Mouse (Mus musculus) kidney, postnatal 4 days (tissue): ENCODE measurements at regions not wholly inside any gene's neighbourhood (a gene's known extent, or its start where the extent isn't known, plus 50 kb on each side); places are given as distances from the start of the nearest gene placed in this dataset.

Experiments
- DNase-seq, 2 experiments: peaks; one replicate each; pipeline ENCODE4 v3.0.0; 2021; ENCODE audit warnings: mixed read lengths in 2 of 2

DNA sequence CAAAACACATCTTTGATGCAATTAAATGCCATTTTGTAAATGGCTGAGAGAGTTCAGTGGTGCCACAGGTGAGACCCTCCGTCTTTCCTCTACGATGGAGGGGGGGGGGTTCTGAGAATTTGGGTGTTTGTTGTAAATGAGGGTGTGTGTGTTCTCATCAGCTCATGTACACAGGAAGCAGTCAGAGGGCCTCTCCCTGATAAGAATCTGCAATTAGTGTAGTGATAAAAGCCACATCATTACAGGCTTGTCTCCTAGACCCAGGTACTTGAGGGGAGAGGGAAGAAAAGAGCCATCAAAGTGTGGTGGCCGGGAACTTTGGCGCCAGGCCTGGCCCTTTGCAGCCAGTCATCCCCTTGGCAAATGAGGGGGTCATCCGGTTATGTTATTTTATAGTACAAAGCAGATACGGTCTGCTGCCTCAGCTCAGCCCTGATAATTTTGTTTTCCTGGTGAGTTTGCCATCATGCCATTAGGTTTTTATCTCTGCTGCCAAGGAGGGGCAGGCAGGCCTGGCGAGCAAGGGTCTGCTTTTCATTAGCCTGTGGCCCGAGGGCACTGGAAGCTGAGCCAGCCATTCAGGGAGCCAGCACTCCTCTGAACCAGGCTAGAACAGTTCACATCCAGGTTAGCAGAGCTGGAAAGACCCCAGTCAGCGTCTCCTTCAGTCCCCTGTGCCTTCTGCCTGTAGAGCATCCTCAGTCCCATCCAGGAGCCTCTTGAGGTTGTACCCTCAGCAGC is 59.7 kb downstream of the H2al1j start:
- DNase-seq: no peak

DNA sequence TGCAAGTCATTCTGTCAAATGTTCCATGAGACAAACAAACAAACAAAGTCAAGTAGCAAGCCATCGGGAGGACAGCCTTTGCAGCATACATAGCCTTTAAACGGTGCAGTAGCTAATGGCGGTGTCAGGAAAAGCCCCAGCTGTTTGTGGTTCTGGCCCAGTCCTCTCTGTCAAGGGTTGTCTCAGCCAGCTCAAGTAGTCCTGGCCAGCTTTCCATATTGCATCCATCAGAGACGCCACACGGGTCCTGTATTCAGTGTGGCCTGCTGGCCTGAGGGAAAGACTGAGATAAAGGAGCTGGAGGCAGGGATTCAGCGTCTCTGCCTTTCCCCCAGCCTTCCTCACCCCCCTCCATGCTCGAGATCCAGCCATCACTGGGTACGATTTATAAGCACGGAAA is 61.2 kb downstream of the H2al1j start:
- DNase-seq: peak; percentile 52 to 53

DNA sequence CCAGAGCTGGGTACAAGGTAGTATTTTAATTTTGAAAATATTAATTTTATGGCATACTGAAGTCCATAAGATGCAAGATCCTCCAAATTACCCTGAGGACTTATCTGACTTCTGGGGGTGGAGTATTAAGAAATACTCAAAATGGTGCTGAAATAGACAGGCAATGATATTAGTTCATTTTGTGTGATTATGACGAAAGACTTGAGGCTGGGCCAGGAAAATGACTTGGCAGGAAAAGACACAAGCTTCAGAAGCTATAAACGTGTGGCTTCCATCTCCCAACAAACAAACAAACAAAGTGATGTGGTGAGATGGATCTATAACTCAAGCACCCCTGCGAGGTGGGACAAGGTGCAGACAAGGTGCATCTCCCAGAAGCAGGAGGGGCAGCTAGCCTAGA is 72.8 kb downstream of the H2al1j start:
- DNase-seq: no peak

DNA sequence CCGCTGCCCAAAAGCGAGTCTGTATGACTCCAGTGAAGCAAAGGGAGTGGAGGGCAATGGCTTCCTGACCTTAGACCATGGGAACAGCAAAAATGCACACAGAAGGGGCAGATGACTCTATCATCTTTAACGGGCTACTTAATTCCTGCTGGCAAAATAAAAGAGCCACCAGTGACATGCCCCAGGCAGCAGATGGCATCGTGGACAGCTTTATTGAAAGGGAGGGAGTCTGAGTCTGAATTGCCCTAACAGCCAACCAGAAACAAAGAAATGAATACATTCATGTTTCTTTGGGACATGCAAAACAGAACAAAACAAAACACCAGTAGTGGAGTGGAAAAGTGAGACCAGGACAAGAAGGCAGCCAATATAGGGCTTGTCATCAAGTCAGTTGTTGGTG is 76.7 kb downstream of the H2al1j start:
- DNase-seq: no peak

DNA sequence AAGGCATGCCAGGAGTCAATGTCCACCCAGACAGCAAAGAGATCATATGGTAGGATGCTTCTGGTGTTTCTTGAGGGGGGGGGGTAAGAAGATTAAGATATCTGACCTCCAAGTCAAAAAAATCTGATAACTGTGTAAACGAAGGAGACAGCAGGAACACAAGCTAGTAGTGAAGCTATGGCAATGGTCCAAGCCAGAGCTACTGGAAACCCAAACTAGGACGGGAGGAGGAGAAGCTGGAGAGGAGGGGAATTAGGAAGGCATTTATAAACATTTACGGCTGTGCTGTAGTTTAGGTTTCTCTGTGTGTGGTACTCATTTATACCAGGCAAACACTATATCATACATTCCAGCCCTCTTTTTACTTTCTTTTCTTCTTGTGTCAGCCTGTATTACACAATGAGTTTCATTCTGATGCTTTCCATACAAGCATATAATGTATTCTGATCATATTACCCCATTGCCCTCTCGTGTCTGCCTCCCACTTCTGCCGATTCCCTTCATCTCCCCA is 84.7 kb downstream of the H2al1j start:
- no peak for DNase-seq

DNA sequence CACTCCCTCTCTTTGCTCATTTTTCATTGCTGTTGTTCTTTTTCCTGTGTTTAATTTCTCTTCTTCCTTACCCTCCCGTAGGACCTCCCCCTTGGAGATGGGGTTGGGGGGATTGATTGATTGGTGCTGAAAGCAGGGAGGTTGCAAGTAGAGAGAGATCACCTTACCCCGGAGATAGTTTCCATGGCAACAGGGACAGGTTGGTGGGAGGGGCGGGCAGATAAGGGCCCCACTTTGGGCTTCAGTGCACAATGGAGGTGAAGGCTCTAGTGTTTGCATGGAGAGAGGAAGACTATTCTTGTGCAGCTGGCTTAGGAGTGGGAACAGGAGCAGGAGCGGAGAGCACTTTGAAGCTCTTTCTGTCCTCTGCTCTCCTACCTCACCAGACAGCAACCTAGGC is 88.0 kb downstream of the H2al1j start:
- no peak for DNase-seq

DNA sequence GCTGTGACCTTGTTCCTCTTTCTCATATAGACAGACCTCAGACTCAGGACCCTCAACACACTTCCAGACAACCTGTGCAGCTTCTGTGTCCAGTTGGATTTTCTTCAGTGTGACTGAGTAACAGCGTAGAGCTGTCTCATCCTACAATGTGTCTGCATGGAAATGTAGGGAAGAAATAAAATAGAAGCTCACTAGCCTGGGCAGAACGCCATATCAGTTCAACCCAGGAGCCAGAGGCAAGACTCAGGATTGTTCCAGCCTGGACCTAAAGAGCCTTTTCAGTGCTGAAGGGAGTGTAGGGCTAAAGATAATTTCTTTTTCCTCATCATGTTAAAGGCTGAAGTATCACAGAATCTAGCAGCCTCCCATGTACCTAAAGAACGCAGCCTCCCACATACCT is 88.9 kb downstream of the H2al1j start:
- peak in 1 of 2 experiments; percentile 35 for DNase-seq

DNA sequence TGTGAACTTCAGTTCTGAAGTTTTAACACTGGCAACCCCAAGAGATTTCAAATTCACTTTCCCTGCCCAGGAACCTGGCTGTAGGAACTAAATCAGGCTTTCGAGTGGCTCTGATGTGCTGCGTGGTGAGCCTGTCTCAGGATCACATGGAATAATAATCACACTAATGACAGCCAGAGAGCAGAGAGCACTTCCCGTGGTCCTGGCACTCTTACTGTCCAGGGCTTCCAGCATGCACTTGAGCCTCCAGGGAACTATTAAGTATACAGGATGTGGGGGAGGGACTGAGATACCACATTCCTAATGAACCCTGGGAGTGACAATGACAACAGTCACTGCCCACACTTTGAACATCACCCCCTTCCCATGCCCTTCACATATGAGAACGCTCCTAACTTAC is 90.2 kb downstream of the H2al1j start:
- peak in 1 of 2 experiments; percentile 15 for DNase-seq

DNA sequence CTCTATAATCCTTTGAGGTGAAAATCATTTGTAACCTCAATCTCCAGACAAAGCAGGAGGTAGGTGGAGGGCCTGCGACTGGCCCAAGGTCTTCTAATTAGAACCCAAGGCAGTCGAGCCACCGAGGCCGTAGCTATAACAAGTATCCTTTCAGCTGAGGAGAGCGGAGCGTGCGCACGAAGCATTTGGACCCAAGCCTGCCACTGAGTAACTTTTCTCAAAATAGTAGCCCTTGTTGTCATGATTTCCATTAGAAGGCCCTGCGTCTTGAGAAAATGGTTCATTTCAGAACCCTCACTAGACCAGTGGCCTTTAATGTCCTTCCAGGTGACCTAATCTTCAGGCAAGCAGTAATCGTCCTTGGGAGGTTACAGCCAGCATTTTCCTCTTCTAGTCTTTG is 90.6 kb downstream of the H2al1j start:
- no peak for DNase-seq

DNA sequence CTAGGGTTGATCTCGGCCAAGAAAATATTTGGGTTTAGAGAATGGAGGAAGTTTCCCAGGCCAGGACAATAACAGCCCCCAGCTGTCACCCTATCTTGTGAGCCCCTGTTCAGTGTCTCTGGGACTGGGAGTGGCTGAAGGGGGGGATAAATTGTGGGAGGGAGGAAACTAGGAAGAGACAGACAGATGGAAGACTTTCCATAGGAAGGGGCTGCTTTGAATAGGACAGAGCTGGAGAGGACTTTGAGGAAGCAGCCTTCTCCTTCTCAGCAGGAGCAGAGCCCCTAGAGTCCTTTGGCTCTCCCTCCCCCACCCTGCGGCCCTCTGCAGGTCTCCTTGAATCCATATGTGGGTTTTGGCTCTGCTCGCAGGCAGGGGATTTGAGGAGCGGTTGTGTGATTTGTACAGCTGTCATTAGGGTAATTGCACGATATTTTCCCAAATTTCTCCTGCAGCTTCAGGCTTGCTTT is 91.6 kb downstream of the H2al1j start:
- peak; percentile 41 to 43 for DNase-seq

DNA sequence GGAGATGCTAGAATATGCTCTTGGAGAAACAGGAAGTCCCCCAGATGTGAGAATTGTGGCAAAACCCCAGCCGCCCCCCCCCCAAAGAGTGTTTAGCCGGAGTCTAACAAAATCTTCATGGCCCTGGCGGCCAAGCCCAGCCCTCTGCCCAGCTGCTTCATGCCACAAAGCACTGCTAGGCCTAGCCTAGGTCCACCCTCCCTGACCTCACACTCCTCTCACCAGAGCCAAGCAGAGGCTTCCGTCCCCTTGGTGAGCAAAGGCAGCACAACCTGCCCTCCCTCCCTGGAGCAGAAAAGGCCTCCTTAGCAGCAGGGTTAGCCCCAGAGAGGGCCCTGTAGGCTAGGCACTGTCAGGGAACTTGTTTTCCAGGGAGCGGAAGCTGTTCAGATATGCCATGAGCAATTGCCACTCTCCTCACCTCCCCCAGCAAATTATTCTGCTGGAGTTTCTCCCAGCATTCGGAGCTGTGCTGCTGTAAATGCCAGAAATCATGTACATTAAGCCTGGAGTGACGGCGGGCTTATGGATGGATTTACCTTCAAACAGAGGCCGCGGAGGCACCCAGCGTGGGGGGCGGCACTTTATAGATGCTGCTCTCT is 104.9 kb downstream of the H2al1j start:
- DNase-seq: no peak

DNA sequence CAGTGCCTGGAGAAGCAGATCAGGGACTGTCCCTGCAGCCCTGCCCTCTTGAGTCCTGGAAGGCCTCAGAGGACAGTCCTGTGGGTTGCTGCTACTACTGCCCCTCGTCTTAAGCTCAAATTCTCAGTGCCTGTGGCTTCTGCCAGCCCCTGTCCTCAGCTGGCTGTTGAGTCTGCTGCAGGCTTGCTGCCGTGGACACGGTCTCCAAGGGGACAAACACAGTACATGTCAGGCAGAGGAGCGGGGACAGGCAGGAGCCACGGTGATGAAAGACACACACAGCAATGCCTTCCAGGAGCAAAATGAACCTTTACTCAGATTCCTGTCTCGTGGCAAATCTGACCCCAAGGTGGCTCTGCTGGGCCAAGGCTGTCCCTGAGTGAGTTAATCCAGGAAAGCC is 107.7 kb downstream of the H2al1j start:
- no peak for DNase-seq

DNA sequence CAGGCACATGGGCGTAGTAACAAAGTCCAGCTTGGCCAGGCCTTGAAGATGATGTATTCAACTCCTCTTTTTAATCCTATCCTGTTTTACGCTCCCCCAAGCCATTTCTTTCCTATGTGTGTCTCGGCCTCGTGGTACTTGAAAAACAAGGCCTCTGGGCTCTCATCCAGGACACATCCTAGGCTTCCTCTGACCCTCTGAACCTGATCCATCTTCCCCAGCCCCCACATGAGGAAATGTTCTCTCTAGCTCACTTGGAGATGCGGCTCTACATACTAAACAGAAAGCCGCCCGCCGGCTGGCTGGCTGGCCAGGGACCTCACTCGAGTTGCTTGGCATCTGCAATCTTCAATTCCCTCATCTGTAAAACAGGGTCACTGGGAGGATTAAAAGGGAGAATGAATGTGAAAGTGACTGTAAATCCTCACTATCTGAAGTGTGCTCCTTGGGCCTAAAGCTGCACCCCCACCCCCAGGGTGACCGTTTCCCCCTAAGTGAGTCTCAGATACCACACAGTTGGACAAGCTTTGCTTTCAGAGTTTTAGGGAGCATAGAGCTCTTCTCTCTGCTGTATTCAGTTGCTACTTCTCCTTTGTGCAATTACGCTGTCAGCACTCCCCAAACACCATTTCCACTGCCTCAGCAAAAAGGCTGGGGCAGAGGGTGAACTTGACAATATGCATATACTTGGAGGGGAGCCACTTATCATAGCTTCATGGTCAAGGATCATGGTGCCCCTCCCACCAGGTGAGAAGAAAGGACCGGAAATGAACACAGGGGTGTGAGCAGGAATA is 109.7 kb downstream of the H2al1j start:
- DNase-seq: peak; percentile 42 to 65

DNA sequence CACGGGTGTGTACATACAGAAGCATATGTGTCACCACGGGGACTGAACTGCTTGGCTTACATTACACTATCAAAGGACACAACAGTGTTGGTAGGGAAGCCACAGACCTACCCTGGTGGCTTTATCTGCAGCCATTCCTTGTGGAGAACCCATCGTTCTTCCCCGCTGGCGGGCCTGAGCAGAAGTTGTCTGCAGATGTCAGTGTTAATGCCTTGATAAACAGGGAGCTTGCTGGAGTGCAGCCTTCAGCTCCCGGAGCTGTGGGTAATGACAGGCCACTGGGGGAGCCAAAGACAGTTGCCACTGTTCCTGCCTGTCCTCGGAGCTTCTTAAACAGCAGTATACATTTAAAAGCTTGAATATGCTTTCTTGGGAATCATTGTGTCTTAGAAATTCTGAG is 115.9 kb downstream of the H2al1j start:
- peak; percentile 22 to 50 for DNase-seq

DNA sequence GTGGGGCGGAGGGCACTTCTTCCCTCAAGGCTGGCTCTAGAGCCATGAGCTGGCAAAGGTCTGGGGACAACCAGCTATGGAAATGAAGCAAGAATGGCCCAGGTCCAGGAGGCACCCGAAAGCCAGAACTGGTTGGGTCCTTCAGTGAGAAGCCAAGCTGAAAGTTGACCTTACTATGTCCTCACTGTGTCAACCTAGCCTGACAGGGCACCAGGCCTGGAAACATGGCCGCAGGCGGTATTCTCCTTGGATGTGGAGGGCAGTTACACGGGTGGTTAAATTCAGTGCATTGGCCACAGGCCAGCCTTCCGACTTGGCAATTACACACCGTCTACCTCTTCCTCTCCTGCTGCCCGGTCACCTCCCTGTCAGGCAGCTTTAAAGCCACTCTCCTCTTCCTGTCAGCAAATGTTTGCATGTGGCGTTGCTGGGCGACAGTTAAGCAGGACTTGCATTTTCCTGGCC is 116.7 kb downstream of the H2al1j start:
- DNase-seq: peak; percentile 75 to 84

DNA sequence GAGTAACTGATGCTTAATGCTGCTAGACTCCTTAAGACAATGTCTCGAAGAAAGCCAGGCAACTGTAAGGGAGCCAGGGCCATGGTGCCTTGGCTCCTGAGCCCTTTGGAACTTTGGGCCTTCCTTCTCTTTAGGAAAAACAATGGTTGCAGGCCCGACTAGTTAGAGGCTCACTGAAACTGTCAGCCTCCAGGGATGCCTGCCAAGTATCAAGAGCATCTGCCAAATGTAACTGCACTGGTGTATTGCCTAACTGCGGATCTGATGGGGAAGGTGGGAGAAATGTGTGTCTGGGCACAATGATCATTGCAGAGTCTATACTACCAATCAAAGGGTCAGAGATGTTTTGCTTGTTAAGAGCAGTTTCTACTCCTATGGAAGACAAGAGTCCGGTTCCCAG is 121.1 kb downstream of the H2al1j start:
- no peak for DNase-seq

DNA sequence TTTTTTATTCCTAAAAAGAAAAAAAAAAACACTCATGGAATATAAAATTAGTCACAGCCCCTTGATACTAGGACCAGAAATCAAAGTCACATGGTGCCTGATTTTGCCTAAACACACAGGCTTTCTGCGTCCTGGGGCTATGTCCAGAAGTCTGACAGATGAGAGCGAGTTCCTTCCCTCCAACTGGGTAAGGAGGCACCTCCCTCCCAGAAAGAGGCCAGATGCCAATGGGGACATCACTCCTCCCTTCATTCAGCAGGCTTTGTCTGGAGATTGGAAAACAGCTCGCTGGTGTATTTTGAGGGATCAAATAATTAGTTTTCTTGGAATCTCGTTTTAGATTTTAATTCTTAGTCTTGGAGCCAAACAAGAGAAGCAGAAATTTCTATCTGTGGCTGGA is 130.9 kb downstream of the H2al1j start:
- DNase-seq: no peak

DNA sequence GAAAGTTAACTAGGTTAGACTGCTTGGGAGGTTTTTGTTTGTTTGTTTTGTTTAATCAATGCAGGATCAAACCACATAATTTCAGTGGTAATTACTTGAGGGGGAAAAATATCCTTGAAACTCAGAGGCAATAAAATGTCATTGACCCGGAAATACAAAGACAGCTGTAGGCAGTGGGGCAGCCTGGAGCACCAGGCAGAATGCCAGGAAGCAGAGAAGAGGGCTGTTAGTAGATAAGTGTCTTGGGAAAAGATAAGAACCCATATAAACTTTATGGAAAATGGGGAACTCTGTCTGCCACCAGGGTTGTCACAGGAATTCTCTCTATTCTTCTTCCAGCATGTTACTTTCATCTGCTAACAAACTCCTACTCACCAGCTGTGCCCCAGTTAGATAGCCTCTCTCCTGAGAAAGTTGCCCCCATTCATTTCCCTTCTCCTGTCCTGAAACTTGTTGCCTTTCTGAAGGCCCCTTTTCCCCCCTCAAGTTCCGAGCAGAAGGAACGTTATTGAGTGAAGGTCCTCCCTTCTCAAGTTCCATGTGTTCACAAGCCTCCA is 136.4 kb downstream of the H2al1j start:
- DNase-seq: peak; percentile 12 to 24

DNA sequence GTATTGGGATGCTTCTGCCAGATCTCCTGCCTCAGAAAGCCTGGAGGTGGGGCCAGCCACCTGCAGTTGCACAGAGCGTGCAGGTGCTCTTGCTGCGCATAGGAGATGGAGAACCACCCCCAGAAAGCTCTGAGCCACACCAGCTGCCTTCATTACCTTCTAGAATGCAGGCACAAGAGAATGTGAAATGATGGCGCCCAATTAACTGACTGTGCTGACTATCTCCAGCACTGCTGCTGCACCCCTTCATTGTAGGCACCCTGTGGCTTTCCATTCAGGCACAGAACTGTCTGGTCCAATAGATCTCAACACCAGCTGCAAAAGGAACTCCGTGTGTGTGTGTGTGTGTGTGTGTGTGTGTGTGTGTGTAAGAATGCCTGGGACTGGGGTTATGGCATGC is 138.6 kb downstream of the H2al1j start:
- DNase-seq: no peak

DNA sequence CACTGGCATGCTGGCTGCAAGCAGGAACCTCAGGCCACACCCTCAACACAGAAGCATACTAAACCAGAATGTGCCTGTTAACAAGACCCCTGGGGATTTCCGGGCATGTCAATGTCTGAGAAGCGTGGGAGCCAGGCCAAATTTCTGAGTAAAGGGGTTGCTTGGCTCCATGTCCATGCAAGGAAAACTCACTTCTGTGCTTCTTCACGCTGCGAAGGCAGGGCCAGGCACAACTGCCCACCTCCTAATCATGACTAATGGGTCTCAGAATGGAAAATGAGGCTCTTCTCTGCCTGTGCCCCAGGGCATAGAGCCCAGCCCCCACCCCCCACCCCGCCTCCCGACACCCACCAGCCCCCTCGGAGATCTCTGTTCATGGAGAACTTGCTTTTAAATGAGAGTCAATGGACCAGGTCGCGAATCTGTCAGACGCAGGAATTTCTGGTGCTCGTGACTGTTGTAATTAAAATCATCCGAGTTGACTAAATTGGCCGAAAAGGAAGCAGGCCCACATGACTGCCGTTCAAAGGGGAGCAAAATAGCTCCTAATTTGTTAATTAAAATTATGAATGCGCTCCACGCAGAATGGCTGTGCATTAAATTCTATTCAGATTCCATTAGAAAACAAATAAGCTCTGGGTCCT is 152.2 kb downstream of the H2al1j start:
- peak in 1 of 2 experiments; percentile 27 for DNase-seq

DNA sequence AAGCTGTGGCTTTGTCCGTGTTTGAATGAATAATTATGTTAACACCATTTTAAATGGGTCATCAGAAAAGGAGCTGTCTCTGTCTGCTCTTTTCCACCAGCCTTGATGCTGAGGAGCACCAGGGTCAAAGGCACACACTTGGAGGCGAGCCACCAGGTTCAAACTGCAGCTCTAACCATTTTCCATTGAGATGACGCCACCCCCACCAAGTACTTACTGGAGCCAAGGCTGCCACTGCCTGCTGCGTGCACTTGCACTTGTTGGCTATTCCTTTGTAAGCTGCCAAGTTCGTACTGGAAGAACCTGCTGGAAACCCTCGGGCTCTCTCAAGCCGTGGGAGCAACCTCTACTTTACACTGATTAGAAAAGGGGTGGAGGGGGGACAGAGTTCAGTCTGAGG is 154.5 kb downstream of the H2al1j start:
- DNase-seq: no peak

DNA sequence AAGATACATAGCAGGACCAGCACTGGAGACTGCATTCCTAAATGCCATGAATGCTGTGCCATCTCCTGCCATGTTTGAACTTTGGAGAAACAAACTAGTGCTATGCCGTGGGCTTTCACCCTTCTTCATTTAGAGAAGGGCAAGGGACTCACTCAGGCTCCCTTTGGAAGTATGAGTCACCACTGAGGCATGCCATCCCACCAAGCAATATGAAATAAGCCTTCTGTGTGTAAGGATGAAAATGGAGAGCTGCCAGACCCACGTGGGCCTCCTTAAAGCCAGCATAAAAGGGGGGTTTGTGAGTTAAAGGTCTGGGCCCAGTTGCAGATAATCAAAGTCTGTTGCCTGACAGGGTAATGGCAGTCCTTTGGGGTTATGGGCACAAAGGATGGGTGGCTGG is 159.0 kb downstream of the H2al1j start:
- no peak for DNase-seq

DNA sequence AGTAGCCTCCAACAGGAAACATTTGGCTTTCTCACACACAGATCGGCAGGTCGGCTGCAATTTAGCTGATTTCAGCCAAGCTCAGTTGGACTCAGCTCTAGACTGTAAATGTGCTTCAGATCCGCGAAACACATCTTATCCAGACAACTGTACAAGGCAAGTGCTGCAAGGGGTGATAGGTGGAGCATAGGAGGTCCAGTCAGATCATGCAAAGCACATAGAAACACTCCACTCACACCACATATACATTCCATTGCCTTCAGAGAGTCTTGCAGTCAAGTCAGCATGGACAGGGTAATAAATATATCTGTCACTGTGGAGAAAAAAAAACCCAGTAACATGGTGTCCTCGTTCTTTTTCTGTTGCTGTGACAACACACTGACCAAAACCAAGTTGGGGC is 160.3 kb downstream of the H2al1j start:
- no peak for DNase-seq
